Mouse (Mus musculus): ENCODE results near the gene Tmprss11g. TPM values are rescaled to one million over a fixed set of nuclear protein-coding genes. Genes with fewer than 3 reads are reported as not detected.

Gene Tmprss11g
- total RNA-seq (2022), result not detected

DNA sequence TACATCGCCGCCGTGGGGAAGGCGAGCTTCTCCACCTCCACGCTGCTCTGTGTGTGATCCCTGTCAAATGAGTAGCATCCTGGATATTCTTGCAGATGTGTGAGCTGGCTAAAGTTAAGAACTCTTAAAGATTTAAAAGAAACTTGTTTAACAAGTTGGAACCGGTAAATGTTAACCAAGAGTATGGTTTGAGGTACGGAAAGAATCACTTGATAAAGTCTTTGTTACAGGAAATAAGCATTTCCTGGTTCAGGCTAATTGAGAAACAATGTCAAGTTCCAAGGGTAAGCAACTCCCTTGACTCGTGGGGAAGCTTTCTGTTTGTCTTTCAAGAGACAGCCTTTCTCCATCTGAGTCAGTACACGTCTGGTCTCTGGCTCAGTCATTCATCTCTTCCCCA, at the start of gene Tmprss11g:
Tmprss11g (minus strand) TSS at position 101 of the 400 bp plus-strand sequence.
- no peak for DNase-seq (ENCODE audit: low spot score)

DNA sequence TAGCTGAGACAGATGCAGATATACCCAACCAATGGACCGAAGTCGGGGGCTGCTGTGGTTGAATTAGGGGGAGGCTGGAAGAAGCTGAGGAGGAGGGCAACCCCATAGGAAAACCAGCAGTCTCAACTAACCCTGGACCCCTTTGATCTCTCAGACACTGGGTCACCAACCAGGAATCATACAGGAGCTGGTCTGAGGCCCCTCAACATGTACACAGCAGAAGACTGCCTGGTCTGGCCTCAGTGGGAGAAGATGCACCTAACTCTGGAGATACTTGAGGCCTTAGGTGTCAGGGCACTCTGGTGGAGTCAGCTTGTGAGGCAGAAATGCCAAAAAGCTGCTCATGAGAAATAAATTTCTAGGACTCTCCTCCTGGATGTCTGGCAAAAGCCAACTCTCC, 28.3 kb upstream of the Tmprss11g start:
- DNase-seq (ENCODE audit: low spot score), result no peak

DNA sequence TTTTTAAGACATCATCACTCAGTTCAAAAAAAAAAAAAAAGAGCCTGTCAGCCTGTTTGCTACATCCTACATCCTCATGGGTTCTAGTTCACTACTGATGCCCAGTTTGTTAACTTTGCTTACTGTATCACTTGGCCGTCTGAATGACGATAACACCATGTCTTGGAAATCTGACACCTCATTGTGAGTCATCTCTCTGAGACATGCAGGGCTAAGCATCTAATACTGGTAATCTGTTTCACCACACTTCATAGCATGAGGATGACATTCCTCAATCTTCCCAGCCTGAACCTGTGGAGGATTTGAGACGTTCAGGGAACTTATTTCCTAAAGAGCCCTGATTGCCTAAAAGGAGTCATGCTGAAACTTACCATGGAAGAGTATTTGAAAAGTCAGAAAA, 22.2 kb upstream of the Tmprss11g start:
- no peak for DNase-seq (ENCODE audit: low spot score)

DNA sequence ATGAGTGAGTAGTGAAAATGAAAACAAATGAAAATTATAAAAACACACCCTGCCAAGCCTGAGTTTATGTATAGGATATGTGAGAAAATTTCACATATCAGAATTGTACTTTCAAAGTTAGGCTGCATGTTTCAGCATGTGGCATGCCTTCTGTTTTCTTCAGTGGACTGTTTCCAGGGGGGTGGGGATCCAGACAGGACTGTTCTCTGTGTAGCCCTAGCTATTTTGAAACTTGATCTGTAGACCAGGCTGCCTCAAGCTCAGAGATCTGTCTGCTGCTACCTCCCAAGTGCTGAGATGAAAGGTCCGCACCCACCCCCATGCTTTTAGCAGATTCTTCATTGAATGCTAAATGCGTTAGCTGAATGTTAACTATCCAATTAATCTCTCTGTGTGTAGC, 10.3 kb upstream of the Tmprss11g start:
- DNase-seq (ENCODE audit: low spot score), result no peak

DNA sequence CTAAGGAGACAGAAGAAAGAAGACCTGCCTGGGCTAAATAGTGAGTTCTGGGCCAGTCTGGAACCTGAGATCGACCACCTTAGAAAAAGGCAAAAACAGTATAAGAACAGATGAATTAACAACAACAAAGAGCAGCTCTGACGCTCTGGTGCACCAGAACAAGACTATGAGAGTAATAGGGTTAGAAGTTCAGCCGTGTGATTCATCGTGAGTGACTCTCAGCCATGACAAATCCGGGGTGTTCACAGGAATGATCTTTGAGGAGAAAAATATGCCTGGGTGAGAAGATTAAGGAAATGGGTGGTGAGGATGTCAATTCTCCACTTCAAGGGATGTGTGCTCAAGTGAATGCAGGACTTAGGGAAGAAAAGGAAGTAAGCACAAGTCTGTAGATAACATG, 6.9 kb downstream of the Tmprss11g start:
- DNase-seq (ENCODE audit: low spot score), result no peak

DNA sequence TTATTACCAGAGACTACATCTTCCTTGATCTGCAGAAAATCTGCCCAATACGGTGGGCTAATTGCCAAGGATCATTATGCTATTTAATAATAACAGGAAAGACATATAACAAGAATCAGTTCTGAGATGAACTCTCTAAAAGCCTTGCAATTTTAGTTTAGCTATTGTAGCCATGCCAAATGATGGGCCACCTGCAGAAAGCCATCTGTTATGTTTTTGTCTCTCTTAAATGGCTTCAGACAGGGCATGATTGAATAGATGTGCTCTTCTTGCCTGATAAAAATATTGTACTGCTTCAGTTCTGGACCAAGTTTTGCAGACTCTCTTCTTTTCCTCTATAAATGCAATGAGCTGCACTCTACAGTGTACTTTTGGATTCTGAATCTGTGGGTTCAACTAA, 24.9 kb downstream of the Tmprss11g start:
- DNase-seq (ENCODE audit: low spot score), result no peak

DNA sequence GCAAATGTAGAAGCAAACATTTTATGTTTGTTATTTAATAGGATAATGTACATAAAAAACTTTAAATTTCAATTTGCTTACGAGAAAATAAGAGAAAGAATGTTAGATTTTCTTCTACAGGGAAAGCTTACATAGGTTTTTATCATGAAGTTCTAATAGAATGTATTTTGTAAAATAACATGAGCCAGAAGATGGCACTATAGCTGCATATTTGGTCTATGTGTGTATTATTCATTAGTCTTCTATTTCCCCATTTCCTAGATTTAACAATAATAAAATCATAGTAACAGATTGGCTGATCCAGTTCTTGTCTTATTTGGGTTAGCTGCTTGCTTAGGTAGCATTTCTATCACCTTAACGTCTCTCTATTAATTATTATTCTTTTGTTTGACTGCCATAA, 35.8 kb downstream of the Tmprss11g start:
- no peak for DNase-seq (ENCODE audit: low spot score)

DNA sequence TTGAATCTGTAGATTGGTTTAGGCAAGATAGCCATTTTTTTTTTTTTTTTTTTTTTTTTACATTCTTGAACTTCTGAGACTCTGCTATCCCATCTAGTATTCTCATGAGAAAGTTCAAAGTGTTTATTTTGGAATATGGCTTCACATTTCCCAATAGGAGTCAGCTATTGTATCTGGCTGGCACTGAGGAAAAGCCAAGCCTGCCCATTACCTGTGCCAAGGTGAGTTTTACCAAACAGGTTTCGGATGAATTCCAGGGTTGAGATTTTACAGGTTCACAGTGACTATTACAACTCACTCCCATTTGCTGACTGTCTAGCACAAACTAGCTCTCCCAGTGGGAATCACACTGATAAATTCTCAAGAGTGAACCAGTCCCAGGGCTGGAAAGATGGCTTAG, 36.4 kb downstream of the Tmprss11g start:
- DNase-seq (ENCODE audit: low spot score), result no peak

DNA sequence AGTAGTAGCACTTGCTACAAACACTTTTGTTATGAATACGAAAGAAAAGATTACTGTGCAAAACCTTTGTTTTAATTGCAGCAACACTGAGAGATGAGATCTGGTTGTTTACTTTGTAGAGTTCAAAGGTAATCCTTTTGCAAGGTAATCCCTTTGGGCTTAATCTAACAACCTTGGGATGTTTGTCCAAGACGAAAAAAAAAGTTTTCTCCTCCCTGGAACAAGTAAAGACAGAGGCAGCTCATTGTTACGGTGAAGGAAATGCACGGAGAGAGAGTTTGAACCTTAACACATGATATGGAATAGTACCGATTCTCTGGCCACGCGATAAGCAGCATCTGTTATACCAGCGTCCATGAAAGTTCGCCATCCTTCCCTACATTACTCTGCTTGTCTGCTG, 44.5 kb downstream of the Tmprss11g start:
- DNase-seq (ENCODE audit: low spot score), result no peak

DNA sequence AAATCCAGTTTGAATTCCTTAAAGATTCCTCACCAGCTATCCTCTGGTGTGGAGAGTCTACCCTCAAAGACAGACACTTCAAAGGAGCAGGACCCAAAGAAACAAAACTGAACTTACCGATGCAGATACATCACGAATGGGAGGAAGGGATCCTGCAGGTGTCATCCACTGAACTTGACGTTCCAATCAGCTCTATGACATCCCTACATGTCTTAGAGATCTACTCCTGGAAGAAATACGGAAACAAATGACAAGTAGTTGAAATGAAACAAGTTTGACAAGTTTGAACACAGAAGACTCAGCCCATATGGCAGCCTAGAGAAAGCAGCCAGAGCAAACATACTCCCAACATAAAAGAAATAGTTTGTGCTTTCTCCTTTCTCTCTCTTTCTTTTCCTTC, 49.5 kb downstream of the Tmprss11g start, which contains the start of gene Tmprss11a:
Tmprss11a (minus strand) TSS at position 101 of the 400 bp plus-strand sequence.
- no peak for DNase-seq (ENCODE audit: low spot score)

DNA sequence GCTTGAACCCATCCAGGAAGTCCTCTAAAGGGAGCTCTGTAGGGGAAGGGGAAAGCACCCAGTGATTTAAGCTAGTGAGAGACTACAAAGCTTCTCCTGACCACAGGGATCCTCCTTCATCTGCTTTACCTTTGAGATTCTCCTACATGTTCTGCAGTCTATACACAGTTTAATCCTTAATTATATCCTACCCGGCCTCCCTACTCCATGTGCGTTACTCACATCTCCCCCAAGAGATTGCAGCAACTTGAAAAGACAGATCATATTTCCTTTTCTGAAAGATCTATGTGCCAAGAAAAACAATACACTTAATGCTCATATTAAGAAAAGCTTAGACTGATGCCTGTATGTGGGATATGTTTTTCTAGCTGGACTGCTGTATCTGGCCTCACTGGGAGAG, 79.1 kb downstream of the Tmprss11g start:
- no peak for DNase-seq (ENCODE audit: low spot score)

DNA sequence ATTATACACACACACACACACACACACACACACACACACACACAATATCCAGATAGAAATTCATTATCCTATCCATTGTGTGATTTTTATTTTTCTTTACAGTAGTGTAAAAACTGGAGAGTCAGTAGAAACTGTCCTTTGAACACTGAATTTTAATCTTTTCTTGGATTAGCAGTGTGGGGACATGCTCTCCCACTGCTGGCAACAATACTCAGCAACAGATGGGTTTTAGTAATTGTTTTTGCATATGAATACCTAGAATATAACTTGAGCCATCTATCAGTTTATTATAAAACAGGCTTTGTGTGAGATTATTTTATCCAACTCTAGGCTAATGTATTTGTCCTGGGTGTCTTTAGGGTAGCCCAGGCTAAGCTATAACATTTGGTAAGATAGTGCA, 79.9 kb downstream of the Tmprss11g start:
- no peak for DNase-seq (ENCODE audit: low spot score)

Other genes starting within 250 kb of the Tmprss11g start
- not detected for gene Tmprss11c, start 229.3 kb downstream of the Tmprss11g start, total RNA-seq (2022)
- not detected for gene Tmprss11d, start 145.2 kb downstream of the Tmprss11g start, total RNA-seq (2022)
- not detected for gene Tmprss11a, start 49.6 kb downstream of the Tmprss11g start, total RNA-seq (2022)
- gene Tmprss11f, start 113.8 kb upstream of the Tmprss11g start, total RNA-seq (2022), result not detected
- gene Tmprss11b, start 157.8 kb upstream of the Tmprss11g start, total RNA-seq (2022), result not detected
- gene Tmprss11e, start 227.2 kb upstream of the Tmprss11g start, total RNA-seq (2022), result not detected

Data from heart, adult 8-10 months (tissue).